8 mouse cellular contexts compared by ENCODE assay signal in the genomic region with DNA sequence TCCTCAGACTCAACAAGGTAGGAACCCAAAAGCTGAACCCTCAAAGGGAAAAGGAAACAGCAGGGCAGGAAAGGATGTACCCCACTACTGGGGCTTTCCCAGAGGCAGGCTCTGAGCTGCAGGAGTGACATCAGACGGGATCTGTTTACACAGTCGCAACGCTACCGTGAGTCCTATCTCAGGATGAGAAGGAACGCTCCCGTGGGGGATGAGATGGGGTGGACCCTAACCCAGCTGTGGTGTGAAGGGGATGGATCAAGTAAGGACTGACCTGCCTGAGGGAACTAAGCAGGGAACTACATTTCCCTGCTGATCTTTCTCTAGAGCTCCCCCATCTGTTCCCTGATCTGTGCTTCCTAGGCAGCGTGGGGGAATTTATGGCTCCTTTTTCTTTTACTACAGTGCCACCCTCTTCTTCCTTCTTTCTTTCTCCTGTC. TPM values are rescaled to one million over a fixed set of nuclear protein-coding genes. Genes with fewer than 3 reads are reported as not detected.
DNase-seq lines count a peak whose midpoint lies in the region; ATAC-seq lines count a peak whose summit lies in the region.

Gene Sys1, plus strand, starts transcription at position 101 of the 437 bp plus-strand sequence.

- H3K9ac ChIP-seq in hindbrain, embryonic 13.5 days = peak within 1 kb of the TSS; percentile 62; the same call in 1 of the 2 replicates
- peak within 1 kb of the TSS; percentile 23; the same call in 1 of the 2 replicates for H3K9ac ChIP-seq in midbrain, embryonic 14.5 days (replicated peaks; ENCODE audit: low read length)

- peak; percentile 44 for DNase-seq in adrenal gland, postnatal 14 days
- DNase-seq in frontal cortex, postnatal 25 days (ENCODE audit: low spot score in 2 of 2) = peak; percentile 13 to 24
- DNase-seq in layer of hippocampus, postnatal 36 days = peak; percentile 44 to 45
- peak; percentile 37 for DNase-seq in midbrain, embryonic 14.5 days
- no peak for DNase-seq in c-Kit-positive CD71-positive TER-119-positive erythroid progenitor cells, embryonic 14.5 days (ENCODE audit: low spot score)

- H3K9me3 ChIP-seq in erythroblast, embryonic 14.5 days (ENCODE audit: control insufficient read depth, low read length) = no peaks in the 10 kb centered on the region
- no peaks in the 10 kb centered on the region for H3K9me3 ChIP-seq in hindbrain, embryonic 13.5 days
- H3K9me3 ChIP-seq in midbrain, embryonic 14.5 days (ENCODE audit: control insufficient read depth, low read length) = no peaks in the 10 kb centered on the region

- peak within 1 kb of the TSS; percentile 44; the same call in 1 of the 2 replicates for H3K27ac ChIP-seq in hindbrain, embryonic 13.5 days
- no peak within 1 kb of the TSS for H3K27ac ChIP-seq in midbrain, embryonic 14.5 days (replicated peaks; ENCODE audit: low read depth, low read length)

- H3K36me3 ChIP-seq in erythroblast, embryonic 14.5 days (ENCODE audit: control insufficient read depth) = no peaks in the 10 kb centered on the region
- no peaks in the 10 kb centered on the region for H3K36me3 ChIP-seq in hindbrain, embryonic 13.5 days
- no peaks in the 10 kb centered on the region for H3K36me3 ChIP-seq in midbrain, embryonic 14.5 days (ENCODE audit: control insufficient read depth, insufficient read depth, low read length)

- WGBS in hindbrain, embryonic 13.5 days = 3% methylated on average over 7 of the region's 7 CpGs
- WGBS in midbrain, embryonic 14.5 days = 3% methylated on average over 7 of the region's 7 CpGs

- peaks cover 11% of the 10 kb centered on the region for H3K4me1 ChIP-seq in erythroblast, embryonic 14.5 days (ENCODE audit: control insufficient read depth)
- peaks cover 14% of the 10 kb centered on the region for H3K4me1 ChIP-seq in hindbrain, embryonic 13.5 days (replicated peaks)
- peaks cover 7% of the 10 kb centered on the region for H3K4me1 ChIP-seq in midbrain, embryonic 14.5 days (ENCODE audit: control insufficient read depth, insufficient read depth, low read length)

- peak within 1 kb of the TSS; percentile 35 for H3K4me2 ChIP-seq in hindbrain, embryonic 13.5 days
- H3K4me2 ChIP-seq in midbrain, embryonic 14.5 days (ENCODE audit: low read length) = peak within 1 kb of the TSS; percentile 33; the same call in 1 of the 2 replicates

- ATAC-seq in erythroblast, adult 5-6 weeks (replicated peaks; ENCODE audit: low FRiP score, poor library complexity, severe bottlenecking) = no peak
- ATAC-seq in hindbrain, embryonic 13.5 days (ENCODE audit: low FRiP score) = no peak
- no peak for ATAC-seq in midbrain, embryonic 14.5 days (ENCODE audit: low FRiP score, low TSS enrichment)

- H3K27me3 ChIP-seq in erythroblast, embryonic 14.5 days (ENCODE audit: control insufficient read depth) = peaks cover 8% of the 10 kb centered on the region
- no peaks in the 10 kb centered on the region for H3K27me3 ChIP-seq in hindbrain, embryonic 13.5 days
- no peaks in the 10 kb centered on the region for H3K27me3 ChIP-seq in midbrain, embryonic 14.5 days (ENCODE audit: control insufficient read depth, insufficient read depth, low read length)

- no peak within 1 kb of the TSS for H3K4me3 ChIP-seq in erythroblast, embryonic 14.5 days (replicated peaks)
- peak within 1 kb of the TSS; percentile 20 for H3K4me3 ChIP-seq in hindbrain, embryonic 13.5 days
- H3K4me3 ChIP-seq in midbrain, embryonic 14.5 days (replicated peaks; ENCODE audit: low read depth, low read length) = no peak within 1 kb of the TSS

RNA-seq across cellular contexts. Expression of gene Sys1, which starts in this region (rescaled TPM):
- 7.9 and 10.3 TPM in 2 replicates for polyA plus RNA-seq in erythroblast, embryonic 14.5 days (2012)
- total RNA-seq in erythroblast, adult 5-6 weeks (2015; ENCODE audit: low replicate concordance) = 7.1 and 9.8 TPM in 2 replicates
- total RNA-seq in erythroblast, adult 5-6 weeks (2017; ENCODE audit: low replicate concordance) = 3.7 and 17.0 TPM in 2 replicates
- total RNA-seq in adrenal gland, postnatal 14 days (2021) = 31.2 and 34.2 TPM in 2 replicates
- polyA plus RNA-seq in hindbrain, embryonic 13.5 days (2015; fragmentation: Nextera tagmentation; extraction: Ambion mirVana) = 84.3 and 85.3 TPM in 2 replicates
- 10 to 100 TPM; 37.7 to 42.3 TPM for total RNA-seq in layer of hippocampus, postnatal 36 days (2021)
- polyA plus RNA-seq in midbrain, embryonic 14.5 days (2014; fragmentation: Nextera tagmentation; extraction: Ambion mirVana) = 93.1 and 97.2 TPM in 2 replicates
